Mouse (Mus musculus): ENCODE data around the gene Msh6.

GRCm38 (mm10) chr17:87997808-87998207, 22.9 kb downstream of the Msh6 start:
- TF ChIP-seq CTCF (IDR thresholded peaks at IDR 0.05; ENCODE audit: low read depth) (no peak), EP300 (IDR thresholded peaks at IDR 0.05; ENCODE audit: low read depth) (no peak)

Measured in liver, postnatal 0 days (tissue).